Mouse (Mus musculus): ENCODE results near the gene Eif3g. TPM values are rescaled to one million over a fixed set of nuclear protein-coding genes. Genes with fewer than 3 reads are reported as not detected.

The Eif3g gene
- 272 and 644 TPM in 2 replicates for polyA plus RNA-seq (2012; ENCODE audit: low replicate concordance)

DNA sequence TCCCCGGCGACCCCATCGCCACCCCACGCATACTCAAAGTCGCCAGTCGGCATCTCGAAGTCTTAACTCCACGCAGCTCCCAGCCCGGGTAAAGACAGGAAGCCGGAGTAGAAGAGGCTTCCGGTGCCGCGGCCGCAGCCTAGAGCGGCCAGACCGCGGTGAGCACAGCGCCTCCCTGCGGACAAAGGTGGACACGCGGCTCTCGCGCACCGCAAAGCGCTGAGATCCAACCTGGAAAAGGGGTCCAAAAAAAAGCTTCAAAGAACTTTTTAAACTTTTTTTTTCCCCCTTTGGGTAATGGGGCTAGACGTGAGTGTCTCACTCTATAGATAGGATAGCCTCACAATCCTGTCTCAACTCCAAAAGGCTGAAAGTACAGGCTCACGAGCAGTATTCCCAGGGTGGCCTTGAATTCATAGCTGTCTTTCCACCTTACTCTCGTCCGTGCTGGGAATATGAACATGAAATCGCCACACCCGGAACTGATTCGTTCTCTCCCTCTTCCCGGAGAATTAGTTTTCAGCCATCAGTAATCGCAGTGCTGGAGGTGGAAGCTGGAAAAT, at the start of gene Eif3g:
Eif3g (minus strand) TSS at position 113 of the 563 bp plus-strand sequence.

DNA sequence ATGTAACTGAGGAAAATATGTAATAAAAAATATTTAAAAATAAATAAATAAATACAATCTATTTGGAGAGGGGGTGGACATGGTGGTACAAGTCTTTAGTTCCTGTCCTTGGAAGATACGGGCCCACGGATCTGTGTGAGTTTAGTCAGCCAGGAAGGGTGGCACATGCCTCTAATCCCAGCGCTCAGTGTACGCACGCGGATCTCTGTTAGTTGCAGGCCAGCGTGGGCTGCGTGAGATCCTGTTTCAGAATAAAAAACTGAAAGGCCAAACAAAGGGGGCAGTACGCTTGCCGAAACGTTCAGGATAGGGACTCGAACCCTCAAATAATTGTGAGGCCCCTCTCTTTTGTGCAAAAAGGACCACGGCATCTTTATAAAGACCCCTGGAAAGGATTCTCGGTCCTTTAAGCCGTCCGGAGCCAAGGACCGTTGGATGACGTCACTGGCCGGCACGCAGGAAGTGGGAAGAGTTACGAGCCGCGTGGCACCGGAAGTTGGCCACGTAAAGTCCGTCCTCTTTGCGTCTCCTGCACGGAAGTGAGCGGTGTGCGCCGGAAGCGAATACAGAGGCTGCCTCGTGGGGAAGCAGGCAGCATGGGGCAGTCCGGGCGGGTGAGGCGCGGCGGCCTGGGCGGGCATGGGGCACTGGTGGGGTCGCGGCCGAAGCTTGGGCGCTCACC, 10.6 kb downstream of the Eif3g start, which contains the start of gene Ppan:
Ppan (plus strand) TSS at position 472 of the 682 bp plus-strand sequence.

GRCm38 (mm10) chr9:20879097-20879792, 19.2 kb downstream of the Eif3g start, which contains the start of gene Angptl6:
TSS of gene Angptl6 (minus strand) at chr9:20879727.

DNA sequence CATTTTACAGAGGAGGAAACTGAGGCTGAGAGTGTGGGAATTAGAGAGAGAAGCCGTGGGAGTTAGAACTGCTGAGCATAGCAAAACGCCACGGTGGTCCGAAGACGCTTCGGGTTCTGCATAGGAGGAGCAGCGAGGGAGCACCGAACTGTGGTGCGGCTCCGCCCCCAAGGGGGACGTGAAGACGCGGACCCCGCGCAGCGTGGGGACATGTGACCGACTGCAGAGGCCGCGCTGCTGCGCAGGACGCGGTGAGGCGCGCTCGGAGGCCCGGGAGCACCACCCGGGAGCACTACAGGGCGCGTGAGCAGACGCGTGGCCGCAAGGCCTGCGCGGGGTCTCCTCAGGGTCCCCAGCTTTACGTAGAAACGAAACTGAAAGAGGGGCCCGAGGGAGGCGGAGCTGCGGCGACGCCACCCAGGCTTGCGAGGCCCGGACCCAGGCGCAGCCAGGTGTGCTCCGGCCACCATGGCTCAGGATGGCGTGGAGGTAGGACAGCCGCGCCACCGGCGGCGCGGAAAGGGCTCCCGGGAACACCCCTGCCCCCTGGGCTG, 29.9 kb downstream of the Eif3g start, which contains the start of gene A230050P20Rik:
A230050P20Rik (plus strand) TSS at position 195 of the 554 bp plus-strand sequence.

Other genes starting within 250 kb of the Eif3g start
- gene Pin1, start 246.5 kb downstream of the Eif3g start, polyA plus RNA-seq (2012; ENCODE audit: low replicate concordance): 15.2 and 16.6 TPM in 2 replicates
- not detected in 2 replicates for gene Olfm2, start 152.3 kb downstream of the Eif3g start, polyA plus RNA-seq (2012; ENCODE audit: low replicate concordance)
- 0.24 and 0.25 TPM in 2 replicates for gene Col5a3, start 83.6 kb downstream of the Eif3g start, polyA plus RNA-seq (2012; ENCODE audit: low replicate concordance)
- not detected in 2 replicates for gene Rdh8, start 80.1 kb downstream of the Eif3g start, polyA plus RNA-seq (2012; ENCODE audit: low replicate concordance)
- 60.4 and 133 TPM in 2 replicates for gene A230050P20Rik, start 30.0 kb downstream of the Eif3g start, polyA plus RNA-seq (2012; ENCODE audit: low replicate concordance)
- gene Angptl6, start 18.9 kb downstream of the Eif3g start, polyA plus RNA-seq (2012; ENCODE audit: low replicate concordance): 1.7 and 3.7 TPM in 2 replicates
- gene Ppan, start 10.4 kb downstream of the Eif3g start, polyA plus RNA-seq (2012; ENCODE audit: low replicate concordance): 202 and 218 TPM in 2 replicates
- 96.3 and 121 TPM in 2 replicates for gene Dnmt1, start 61.3 kb upstream of the Eif3g start, polyA plus RNA-seq (2012; ENCODE audit: low replicate concordance)
- 2.7 and 3.3 TPM in 2 replicates for gene S1pr2, start 78.2 kb upstream of the Eif3g start, polyA plus RNA-seq (2012; ENCODE audit: low replicate concordance)
- 27.8 and 104 TPM in 2 replicates for gene Mrpl4, start 104.1 kb upstream of the Eif3g start, polyA plus RNA-seq (2012; ENCODE audit: low replicate concordance)
- 8.4 and 14.7 TPM in 2 replicates for gene Icam1, start 117.4 kb upstream of the Eif3g start, polyA plus RNA-seq (2012; ENCODE audit: low replicate concordance)
- gene Icam4, start 130.8 kb upstream of the Eif3g start, polyA plus RNA-seq (2012; ENCODE audit: low replicate concordance): 75.9 and 114 TPM in 2 replicates
- gene Icam5, start 133.4 kb upstream of the Eif3g start, polyA plus RNA-seq (2012; ENCODE audit: low replicate concordance): 4.4 and 5.0 TPM in 2 replicates
- gene Zglp1, start 168.5 kb upstream of the Eif3g start, polyA plus RNA-seq (2012; ENCODE audit: low replicate concordance): 9.5 and 16.3 TPM in 2 replicates
- 0.89 and 1.4 TPM in 2 replicates for gene Gm49373, start 174.5 kb upstream of the Eif3g start, polyA plus RNA-seq (2012; ENCODE audit: low replicate concordance)
- gene Fdx1l, start 175.0 kb upstream of the Eif3g start, polyA plus RNA-seq (2012; ENCODE audit: low replicate concordance): 20.4 and 31.7 TPM in 2 replicates
- 63.3 and 174 TPM in 2 replicates for gene Gm38431, start 193.4 kb upstream of the Eif3g start, polyA plus RNA-seq (2012; ENCODE audit: low replicate concordance)
- 330 and 599 TPM in 2 replicates for gene Raver1, start 193.4 kb upstream of the Eif3g start, polyA plus RNA-seq (2012; ENCODE audit: low replicate concordance)
- 17.6 and 27.7 TPM in 2 replicates for gene Tyk2, start 232.6 kb upstream of the Eif3g start, polyA plus RNA-seq (2012; ENCODE audit: low replicate concordance)

Data from leukemia stem cell, adult 10-12 weeks (primary cell).